Mouse (Mus musculus): ENCODE measurements around the gene Myt1l. TPM values are rescaled to one million over a fixed set of nuclear protein-coding genes. Genes with fewer than 3 reads are reported as not detected.

Gene Myt1l
- polyA plus RNA-seq, 1 experiment from 2014 or later = 228 TPM

DNA sequence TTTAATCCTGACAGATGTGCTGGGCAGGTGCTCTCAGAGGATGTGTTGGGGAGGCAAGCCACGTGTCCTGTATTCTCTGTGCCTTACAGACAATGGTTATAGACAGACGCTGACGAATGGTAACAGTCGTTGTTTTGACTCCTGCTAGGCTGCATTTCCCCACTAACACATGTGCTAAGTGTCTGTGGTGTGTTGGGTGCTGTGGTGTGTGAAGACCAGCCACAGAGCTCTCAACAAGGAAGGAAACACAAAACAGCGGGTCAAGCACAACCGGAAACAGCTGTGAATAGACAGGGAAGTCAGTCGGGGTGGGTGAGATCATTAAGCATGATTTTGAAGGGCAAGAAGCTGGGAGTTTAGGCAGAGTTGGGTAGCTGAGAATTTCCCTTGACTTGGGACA, 41.1 kb downstream of the Myt1l start:
- H3K4me1 ChIP-seq = no peaks in the 10 kb centered on the region
- no peaks in the 10 kb centered on the region for H3K9me3 ChIP-seq (replicated peaks)
- H3K27me3 ChIP-seq (replicated peaks) = no peaks in the 10 kb centered on the region
- WGBS = 78% methylated on average over 7 of the region's 7 CpGs
- no peak overlapping the region for H3K4me2 ChIP-seq
- no peak overlapping the region for H3K4me3 ChIP-seq (replicated peaks)
- no peak for ATAC-seq (ENCODE audit: low FRiP score)
- peaks cover 25% of the 10 kb centered on the region for H3K36me3 ChIP-seq
- H3K9ac ChIP-seq (replicated peaks) = no peak overlapping the region
- H3K27ac ChIP-seq (replicated peaks) = no peak overlapping the region

DNA sequence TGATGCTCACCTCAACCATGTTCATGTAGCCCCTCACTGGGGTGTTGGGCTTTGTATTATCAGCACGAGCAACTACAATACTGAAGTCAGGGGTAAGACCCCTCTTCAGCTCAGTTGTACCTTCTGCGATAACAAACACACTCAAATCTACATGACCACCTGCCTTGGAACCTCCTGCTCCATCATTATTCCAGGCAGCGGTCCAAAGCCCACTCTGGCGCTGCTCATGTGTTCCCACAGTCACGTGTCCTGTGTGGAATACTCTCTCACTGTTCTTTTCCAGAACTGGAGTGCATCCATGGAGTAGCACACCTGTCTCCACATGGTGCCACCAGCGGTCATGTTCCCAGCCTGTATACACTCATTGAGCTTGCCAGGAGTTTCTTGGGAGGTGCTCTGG, 42.2 kb downstream of the Myt1l start:
- H3K4me3 ChIP-seq (replicated peaks) = no peak overlapping the region
- H3K4me2 ChIP-seq = no peak overlapping the region
- 88% methylated on average over 6 of the region's 6 CpGs for WGBS
- ATAC-seq (ENCODE audit: low FRiP score) = no peak
- H3K27ac ChIP-seq (replicated peaks) = no peak overlapping the region
- no peaks in the 10 kb centered on the region for H3K4me1 ChIP-seq
- no peak overlapping the region for H3K9ac ChIP-seq (replicated peaks)
- no peaks in the 10 kb centered on the region for H3K9me3 ChIP-seq (replicated peaks)
- H3K27me3 ChIP-seq (replicated peaks) = no peaks in the 10 kb centered on the region
- H3K36me3 ChIP-seq = peaks cover 25% of the 10 kb centered on the region

- Histone ChIP-seq H3K4me1 (no peaks in the 10 kb centered on the region), H3K9ac (replicated peaks) (no peak overlapping the region), H3K9me3 (replicated peaks) (no peaks in the 10 kb centered on the region), H3K4me3 (replicated peaks) (no peak overlapping the region), H3K27ac (replicated peaks) (no peak overlapping the region), H3K4me2 (no peak overlapping the region), H3K36me3 (peaks cover 26% of the 10 kb centered on the region), H3K27me3 (replicated peaks) (no peaks in the 10 kb centered on the region)
- ATAC-seq (ENCODE audit: low FRiP score) = no peak
- 71% methylated on average over 5 of the region's 5 CpGs for WGBS
Observed at GRCm38 (mm10) chr12:29571613-29572012, 43.4 kb downstream of the Myt1l start.

GRCm38 (mm10) chr12:29593787-29594186, 65.6 kb downstream of the Myt1l start:
- no peak overlapping the region for H3K9ac ChIP-seq (replicated peaks)
- 0 out of 2 replicates have a peak, but pooled peaks cover 3% of the 10 kb centered on the region for H3K9me3 ChIP-seq (replicated peaks)
- no peak overlapping the region for H3K4me2 ChIP-seq
- H3K36me3 ChIP-seq = peaks cover 26% of the 10 kb centered on the region
- H3K4me1 ChIP-seq = no peaks in the 10 kb centered on the region
- no peaks in the 10 kb centered on the region for H3K27me3 ChIP-seq (replicated peaks)
- no peak overlapping the region for H3K27ac ChIP-seq (replicated peaks)
- WGBS = 85% methylated on average over 1 of the region's 1 CpGs
- no peak for ATAC-seq (ENCODE audit: low FRiP score)
- H3K4me3 ChIP-seq (replicated peaks) = no peak overlapping the region

GRCm38 (mm10) chr12:29599916-29600315, 71.7 kb downstream of the Myt1l start:
- H3K27me3 ChIP-seq (replicated peaks) = no peaks in the 10 kb centered on the region
- no peak overlapping the region for H3K4me3 ChIP-seq (replicated peaks)
- peaks cover 16% of the 10 kb centered on the region for H3K4me1 ChIP-seq
- H3K4me2 ChIP-seq = no peak overlapping the region
- H3K27ac ChIP-seq (replicated peaks) = peak overlapping the region; percentile 54; the same call in 1 of the 2 replicates
- 58% methylated on average over 6 of the region's 6 CpGs for WGBS
- no peaks in the 10 kb centered on the region for H3K9me3 ChIP-seq (replicated peaks)
- ATAC-seq (ENCODE audit: low FRiP score) = no peak
- no peak overlapping the region for H3K9ac ChIP-seq (replicated peaks)
- no peaks in the 10 kb centered on the region; the same call in 1 of the 2 replicates for H3K36me3 ChIP-seq

DNA sequence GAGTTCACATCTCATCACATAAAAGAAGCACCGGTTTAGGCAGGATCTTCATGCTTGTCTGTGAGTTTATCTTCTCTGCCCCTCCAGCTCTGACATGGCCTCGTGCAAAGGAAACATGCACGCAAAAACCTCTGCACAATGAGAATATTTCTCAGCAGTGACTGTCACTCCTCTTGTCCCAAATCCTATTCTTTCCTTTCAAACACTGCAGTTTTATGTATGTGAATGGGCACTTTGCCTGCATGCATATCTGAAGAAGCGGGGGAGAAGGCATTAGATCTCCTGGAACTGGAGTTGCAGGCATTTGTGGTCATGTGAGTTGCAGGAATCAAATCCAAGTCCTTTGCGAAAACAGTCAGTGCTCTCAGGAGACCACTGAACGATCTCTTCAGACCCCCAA, 73.0 kb downstream of the Myt1l start:
- 54% methylated on average over 6 of the region's 6 CpGs for WGBS
- ATAC-seq (ENCODE audit: low FRiP score) = no peak
- H3K9ac ChIP-seq (replicated peaks) = no peak overlapping the region
- H3K27ac ChIP-seq (replicated peaks) = peak overlapping the region; percentile 54
- H3K4me2 ChIP-seq = no peak overlapping the region
- peaks cover 16% of the 10 kb centered on the region for H3K4me1 ChIP-seq
- H3K9me3 ChIP-seq (replicated peaks) = no peaks in the 10 kb centered on the region
- no peak overlapping the region for H3K4me3 ChIP-seq (replicated peaks)
- H3K36me3 ChIP-seq = no peaks in the 10 kb centered on the region
- no peaks in the 10 kb centered on the region for H3K27me3 ChIP-seq (replicated peaks)

- Histone ChIP-seq H3K4me3 (replicated peaks) (no peak overlapping the region), H3K4me2 (no peak overlapping the region), H3K27ac (replicated peaks) (no peak overlapping the region), H3K4me1 (peaks cover 26% of the 10 kb centered on the region), H3K9ac (replicated peaks) (no peak overlapping the region), H3K36me3 (no peaks in the 10 kb centered on the region), H3K9me3 (replicated peaks) (no peaks in the 10 kb centered on the region), H3K27me3 (replicated peaks) (no peaks in the 10 kb centered on the region)
- 91% methylated on average over 7 of the region's 7 CpGs for WGBS
- ATAC-seq (ENCODE audit: low FRiP score) = no peak
Observed at GRCm38 (mm10) chr12:29604659-29605058, 76.5 kb downstream of the Myt1l start.

GRCm38 (mm10) chr12:29605124-29605523, 76.9 kb downstream of the Myt1l start:
- Histone ChIP-seq H3K4me1 (peaks cover 25% of the 10 kb centered on the region), H3K27me3 (replicated peaks) (no peaks in the 10 kb centered on the region), H3K27ac (replicated peaks) (no peak overlapping the region), H3K4me3 (replicated peaks) (no peak overlapping the region), H3K9ac (replicated peaks) (no peak overlapping the region), H3K4me2 (no peak overlapping the region), H3K9me3 (replicated peaks) (no peaks in the 10 kb centered on the region), H3K36me3 (no peaks in the 10 kb centered on the region)
- 88% methylated on average over 5 of the region's 5 CpGs for WGBS
- ATAC-seq (ENCODE audit: low FRiP score) = no peak

GRCm38 (mm10) chr12:29606221-29606620, 78.0 kb downstream of the Myt1l start:
- no peak for ATAC-seq (ENCODE audit: low FRiP score)
- H3K4me3 ChIP-seq (replicated peaks) = no peak overlapping the region
- no peak overlapping the region for H3K4me2 ChIP-seq
- no peaks in the 10 kb centered on the region for H3K27me3 ChIP-seq (replicated peaks)
- 83% methylated on average over 6 of the region's 6 CpGs for WGBS
- H3K36me3 ChIP-seq = 0 out of 2 replicates have a peak, but pooled peaks cover 4% of the 10 kb centered on the region
- peaks cover 16% of the 10 kb centered on the region for H3K4me1 ChIP-seq
- H3K27ac ChIP-seq (replicated peaks) = no peak overlapping the region
- no peak overlapping the region for H3K9ac ChIP-seq (replicated peaks)
- H3K9me3 ChIP-seq (replicated peaks) = no peaks in the 10 kb centered on the region

GRCm38 (mm10) chr12:29617746-29618145, 89.6 kb downstream of the Myt1l start:
- H3K36me3 ChIP-seq = no peaks in the 10 kb centered on the region
- H3K27ac ChIP-seq (replicated peaks) = no peak overlapping the region
- H3K27me3 ChIP-seq (replicated peaks) = no peaks in the 10 kb centered on the region
- H3K4me2 ChIP-seq = no peak overlapping the region
- H3K9me3 ChIP-seq (replicated peaks) = no peaks in the 10 kb centered on the region
- no peak for ATAC-seq (ENCODE audit: low FRiP score)
- no peak overlapping the region for H3K9ac ChIP-seq (replicated peaks)
- H3K4me3 ChIP-seq (replicated peaks) = no peak overlapping the region
- H3K4me1 ChIP-seq = peaks cover 2% of the 10 kb centered on the region; the same call in 1 of the 2 replicates

DNA sequence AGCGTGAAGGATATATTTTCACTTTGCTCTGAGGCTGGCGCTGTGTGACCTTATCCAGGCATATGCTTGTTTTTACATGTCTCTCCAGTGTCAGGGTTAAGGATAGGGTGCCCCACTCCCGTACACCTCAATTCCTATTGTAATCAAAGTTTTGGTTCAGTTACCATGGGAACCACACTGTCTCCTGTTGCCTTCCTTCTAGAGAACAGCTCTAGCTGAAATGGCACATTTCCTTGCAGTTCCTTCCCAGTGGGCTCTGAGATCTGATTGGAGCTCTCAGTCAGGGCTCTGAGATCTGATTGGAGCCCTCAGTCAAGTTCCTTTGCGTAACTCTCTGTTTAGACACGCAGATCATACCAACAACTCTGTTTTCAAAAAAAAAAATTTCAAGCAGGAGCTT, 93.3 kb downstream of the Myt1l start:
- no peaks in the 10 kb centered on the region for H3K27me3 ChIP-seq (replicated peaks)

GRCm38 (mm10) chr12:29627956-29628750, 100.0 kb downstream of the Myt1l start:
- Histone ChIP-seq H3K27me3 (replicated peaks) (no peaks in the 10 kb centered on the region), H3K4me1 (peaks cover 29% of the 10 kb centered on the region), H3K27ac (replicated peaks) (peak overlapping the region; percentile 56), H3K4me2 (no peak overlapping the region), H3K9me3 (replicated peaks) (no peaks in the 10 kb centered on the region), H3K9ac (replicated peaks) (no peak overlapping the region), H3K4me3 (replicated peaks) (no peak overlapping the region), H3K36me3 (no peaks in the 10 kb centered on the region)
- no peak for ATAC-seq (ENCODE audit: low FRiP score)
- WGBS = 62% methylated on average over 15 of the region's 15 CpGs

More for the DNA sequence above, 93.3 kb downstream of the Myt1l start:
- H3K9ac ChIP-seq (replicated peaks) = no peak overlapping the region
- H3K9me3 ChIP-seq (replicated peaks) = no peaks in the 10 kb centered on the region
- no peaks in the 10 kb centered on the region for H3K36me3 ChIP-seq
- H3K27ac ChIP-seq (replicated peaks) = no peak overlapping the region
- H3K4me2 ChIP-seq = no peak overlapping the region
- 70% methylated on average over 5 of the region's 5 CpGs for WGBS
- no peak overlapping the region for H3K4me3 ChIP-seq (replicated peaks)
- ATAC-seq (ENCODE audit: low FRiP score) = no peak
- H3K4me1 ChIP-seq = peaks cover 9% of the 10 kb centered on the region; the same call in 1 of the 2 replicates
